Mouse (Mus musculus) activated CD4-positive, CD25-positive, alpha-beta regulatory T cell (primary cell): ENCODE results near the gene Sf3b4. TPM values are rescaled to one million over a fixed set of nuclear protein-coding genes. Genes with fewer than 3 reads are reported as not detected.

Experiments
- polyA plus RNA-seq, 2 experiments: library from polyadenylated mRNA; unstranded; fragments of 100-300 nt; shearing (Covaris generic); gene quantifications; one replicate each; pipeline ENCODE4 v1.2.1; 2017

The Sf3b4 gene
- 100 to 1,000 TPM; 137 to 149 TPM for polyA plus RNA-seq

DNA sequence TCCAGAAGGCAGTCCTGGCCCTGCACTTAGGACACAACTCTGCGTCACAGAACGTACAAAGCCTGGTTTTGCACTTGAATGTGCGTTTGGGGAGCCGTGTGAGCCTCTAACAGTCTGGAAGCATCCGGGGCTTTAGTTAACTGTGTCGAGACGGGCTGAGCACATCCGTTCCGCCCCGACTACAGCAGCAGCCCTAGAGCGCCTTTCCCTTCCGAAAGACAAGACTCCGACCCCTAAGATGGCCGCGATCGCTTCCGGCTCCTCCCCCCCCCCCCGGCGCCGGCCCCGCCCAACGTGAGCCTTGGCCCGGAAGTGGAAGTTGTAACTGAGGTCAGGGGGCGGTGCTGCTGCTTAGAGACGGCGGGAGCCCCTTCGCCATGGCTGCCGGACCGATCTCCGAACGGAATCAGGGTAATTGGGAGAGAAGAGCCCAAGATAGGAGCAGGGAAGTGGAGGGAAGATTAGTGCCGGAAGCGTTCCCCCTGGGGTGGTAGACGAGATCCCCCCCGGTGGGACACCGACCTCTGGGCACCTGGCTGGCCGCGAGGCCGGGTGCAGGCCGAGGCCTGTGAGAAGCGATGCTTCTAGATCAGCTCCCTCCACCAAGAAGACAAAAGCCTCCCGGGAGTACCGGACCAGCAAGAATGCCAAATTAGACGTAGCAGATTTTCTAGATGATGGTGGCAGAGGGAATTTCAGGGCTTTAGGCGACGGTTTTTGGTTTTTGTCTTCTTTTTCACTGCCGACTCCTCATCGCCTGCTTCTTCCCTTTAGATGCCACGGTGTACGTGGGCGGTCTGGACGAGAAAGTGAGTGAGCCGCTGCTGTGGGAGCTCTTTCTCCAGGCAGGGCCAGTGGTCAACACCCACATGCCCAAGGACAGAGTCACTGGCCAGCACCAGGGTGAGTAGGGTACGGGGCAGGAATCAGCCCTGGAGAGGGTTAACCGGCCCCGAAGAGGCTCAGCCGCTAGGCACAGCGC, at the start of gene Sf3b4:
Gene Sf3b4, plus strand, starts transcription at position 136 of the 982 bp plus-strand sequence.

DNA sequence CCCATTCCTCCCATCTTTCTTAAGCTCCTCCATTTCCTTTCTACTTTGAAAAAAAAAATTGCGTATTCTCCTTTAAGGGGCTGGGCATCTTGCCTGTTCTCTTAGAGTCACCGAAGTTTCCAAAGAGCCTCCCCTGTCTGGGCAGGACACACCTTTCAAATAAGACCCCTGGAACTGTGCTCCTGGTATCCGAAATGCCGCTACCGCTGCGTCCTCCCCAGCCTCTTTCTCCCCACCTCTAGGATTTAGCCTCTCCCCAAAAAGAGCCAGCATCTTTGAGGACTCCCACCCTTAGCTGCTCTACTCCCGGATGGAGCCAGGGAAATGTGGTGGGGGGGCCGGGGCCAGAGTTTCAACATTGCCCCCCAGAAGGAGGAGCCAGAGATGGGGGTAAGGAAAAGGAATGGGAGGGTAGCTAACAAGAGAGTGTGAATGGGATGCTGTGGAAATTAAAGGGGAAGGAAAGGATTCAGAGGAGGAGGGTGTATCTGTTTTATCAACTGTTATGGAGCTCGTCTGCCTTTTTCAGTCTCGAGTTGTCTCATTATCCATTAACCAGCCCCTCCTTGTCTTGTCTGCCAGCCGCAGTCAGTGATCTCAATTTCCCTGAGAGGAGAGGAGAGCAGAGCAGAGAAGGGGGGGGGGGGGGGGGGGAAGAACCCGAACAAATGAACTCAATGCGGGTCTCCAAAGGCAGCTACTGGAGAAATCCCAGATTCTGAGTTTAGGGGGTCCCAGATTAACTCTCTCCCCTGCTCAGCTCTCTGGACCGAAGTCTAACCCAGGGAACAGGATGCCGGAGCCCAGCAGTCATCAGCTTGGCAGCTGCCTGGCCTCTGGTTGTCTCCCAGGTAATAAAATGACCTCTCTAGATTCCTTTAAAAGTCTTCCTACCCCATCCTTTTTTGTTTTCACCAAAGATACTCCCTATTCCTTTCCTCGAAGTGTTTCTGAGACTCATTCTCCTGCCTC, 10.0 kb upstream of the Sf3b4 start, which contains the start of gene Mtmr11:
Gene Mtmr11, plus strand, starts transcription at position 136 of the 972 bp plus-strand sequence.

DNA sequence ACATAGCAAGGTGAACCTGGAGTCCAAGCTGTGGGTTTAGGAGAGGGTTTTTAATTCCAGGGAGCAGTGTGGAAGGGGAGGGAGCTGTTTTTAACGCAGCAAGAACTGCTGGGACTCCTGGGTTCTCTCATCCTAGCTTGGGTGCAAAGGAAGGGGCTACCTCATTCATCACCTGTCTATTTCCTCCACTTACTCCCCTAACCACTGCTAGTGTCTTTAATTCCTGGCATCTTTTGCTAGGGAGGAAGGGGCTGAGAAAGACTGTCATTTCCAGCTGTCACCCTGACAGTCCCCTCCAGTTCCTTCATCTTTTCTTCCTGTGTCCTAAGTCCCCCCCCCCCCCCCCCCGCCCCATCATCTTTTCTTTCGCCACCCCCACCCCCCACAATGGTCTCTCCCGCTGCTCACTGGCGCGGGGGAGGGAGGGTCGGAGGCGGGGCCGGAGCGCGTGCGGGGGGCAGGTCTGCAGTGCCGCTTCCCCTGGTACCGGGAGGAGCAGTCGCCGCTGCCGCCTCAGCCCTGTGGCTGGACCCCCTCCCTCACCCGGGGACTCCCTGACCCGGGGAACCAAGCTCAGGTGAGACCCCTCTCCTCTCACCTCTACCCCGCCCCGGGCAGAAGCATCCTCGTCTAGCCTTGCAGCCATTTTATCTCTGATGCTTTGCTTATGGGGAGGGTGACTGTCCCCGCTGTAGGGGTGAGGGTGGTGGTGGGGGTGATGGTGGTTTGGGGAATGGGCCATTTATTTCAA, 8.8 kb downstream of the Sf3b4 start, which contains the start of gene Sv2a:
Gene Sv2a, plus strand, starts transcription at position 425 of the 751 bp plus-strand sequence.

DNA sequence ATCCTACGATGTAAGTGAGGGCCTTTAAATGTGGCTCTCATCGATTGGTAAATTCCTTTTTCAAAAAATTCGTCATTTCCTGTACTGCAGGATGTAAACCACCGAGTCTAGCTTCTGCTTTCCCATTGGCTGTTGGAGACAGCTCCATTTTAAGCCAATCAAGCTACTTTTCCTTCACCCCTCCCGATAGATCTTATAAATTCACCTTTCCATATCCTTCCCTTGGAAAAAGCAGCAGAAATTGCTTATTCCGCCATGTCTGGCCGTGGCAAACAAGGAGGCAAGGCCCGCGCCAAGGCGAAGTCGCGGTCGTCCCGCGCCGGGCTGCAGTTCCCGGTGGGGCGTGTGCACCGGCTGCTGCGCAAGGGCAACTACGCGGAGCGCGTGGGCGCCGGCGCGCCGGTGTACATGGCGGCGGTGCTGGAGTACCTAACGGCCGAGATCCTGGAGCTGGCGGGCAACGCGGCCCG, 47.6 kb downstream of the Sf3b4 start, which contains the start of the genes Bola1 and Hist2h2ab:
Gene Bola1, minus strand, starts transcription at position 49 of the 470 bp plus-strand sequence.
Gene Hist2h2ab, plus strand, starts transcription at position 205 of the 470 bp plus-strand sequence.

DNA sequence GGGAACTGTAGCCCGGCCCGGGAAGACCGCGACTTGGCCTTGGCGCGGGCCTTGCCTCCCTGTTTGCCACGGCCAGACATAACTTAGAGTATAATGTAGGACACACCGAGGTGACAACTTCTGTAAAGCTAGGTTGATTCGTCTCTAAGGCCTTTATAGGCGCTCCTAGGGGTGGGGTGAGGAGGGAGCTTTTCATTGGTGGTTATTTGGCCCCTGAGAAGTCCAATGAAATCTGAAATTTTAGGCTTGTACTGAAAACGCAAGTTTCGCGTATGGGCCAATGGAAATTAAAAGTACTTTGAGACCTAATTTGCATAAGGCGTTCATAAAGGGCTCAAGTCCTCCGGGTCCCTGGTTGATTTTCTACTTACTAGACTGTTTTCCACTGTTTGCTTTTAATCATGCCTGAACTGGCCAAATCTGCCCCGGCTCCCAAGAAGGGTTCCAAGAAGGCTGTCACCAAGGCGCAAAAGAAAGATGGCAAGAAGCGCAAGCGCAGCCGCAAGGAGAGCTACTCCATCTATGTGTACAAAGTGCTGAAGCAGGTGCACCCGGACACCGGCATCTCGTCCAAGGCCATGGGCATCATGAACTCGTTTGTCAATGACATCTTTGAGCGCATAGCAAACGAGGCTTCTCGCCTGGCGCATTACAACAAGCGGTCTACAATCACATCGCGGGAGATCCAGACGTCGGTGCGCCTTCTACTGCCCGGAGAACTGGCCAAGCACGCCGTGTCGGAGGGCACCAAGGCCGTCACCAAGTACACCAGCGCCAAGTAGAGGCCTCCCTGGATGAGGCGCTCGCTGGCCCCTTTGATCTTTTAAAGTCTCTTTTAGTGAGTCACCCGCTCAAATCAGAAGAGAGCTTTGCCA, 48.9 kb downstream of the Sf3b4 start, which contains the start of the genes Hist2h2ac and Hist2h2be:
Gene Hist2h2ac, minus strand, starts transcription at position 116 of the 875 bp plus-strand sequence.
Gene Hist2h2be, plus strand, starts transcription at position 355 of the 875 bp plus-strand sequence.

Other genes starting within 250 kb of the Sf3b4 start
- gene Anp32e, start 243.1 kb upstream of the Sf3b4 start, polyA plus RNA-seq: 100 to 1,000 TPM; 188 to 300 TPM
- gene Plekho1, start 176.3 kb upstream of the Sf3b4 start, polyA plus RNA-seq: 10 to 100 TPM in 1 of 2 experiments, 1 to 10 TPM in 1; 8.6 to 24.9 TPM
- 10 to 100 TPM; 24.6 to 40.2 TPM for gene Vps45, start 113.9 kb upstream of the Sf3b4 start, polyA plus RNA-seq
- gene Otud7b, start 67.8 kb upstream of the Sf3b4 start, polyA plus RNA-seq: 10 to 100 TPM; 12.6 to 13.5 TPM
- gene Mtmr11, start 10.3 kb upstream of the Sf3b4 start, polyA plus RNA-seq: 1 to 10 TPM; 2.7 to 3.0 TPM
- gene Sv2a, start 8.8 kb downstream of the Sf3b4 start, polyA plus RNA-seq: 1 to 10 TPM; 3.1 to 4.0 TPM
- 10 to 100 TPM; 21.5 to 30.7 TPM for gene Bola1, start 47.4 kb downstream of the Sf3b4 start, polyA plus RNA-seq
- 1 to 10 TPM; 1.1 to 1.6 TPM for gene Hist2h2ab, start 47.5 kb downstream of the Sf3b4 start, polyA plus RNA-seq
- 10 to 100 TPM in 1 of 2 experiments, 1 to 10 TPM in 1; 6.4 to 10.1 TPM for gene Hist2h2ac, start 48.5 kb downstream of the Sf3b4 start, polyA plus RNA-seq
- 1 to 10 TPM; 5.0 to 5.9 TPM for gene Hist2h2be, start 48.8 kb downstream of the Sf3b4 start, polyA plus RNA-seq
- gene Hist2h3c2, start 66.8 kb downstream of the Sf3b4 start, polyA plus RNA-seq: under 1 TPM in 1 of 2 experiments, not detected in 1; 0.25 TPM
- gene Hist2h2aa2, start 67.9 kb downstream of the Sf3b4 start, polyA plus RNA-seq: 10 to 100 TPM; 51.7 to 57.6 TPM
- not detected for gene Hist2h2aa1, start 73.2 kb downstream of the Sf3b4 start, polyA plus RNA-seq
- gene Hist2h3c1, start 74.4 kb downstream of the Sf3b4 start, polyA plus RNA-seq: not detected
- gene Hist2h4, start 91.0 kb downstream of the Sf3b4 start, polyA plus RNA-seq: 1 to 10 TPM; 1.3 to 1.4 TPM
- 10 to 100 TPM in 1 of 2 experiments, 1 to 10 TPM in 1; 9.4 to 10.6 TPM for gene Hist2h3b, start 96.3 kb downstream of the Sf3b4 start, polyA plus RNA-seq
- gene Hist2h2bb, start 97.4 kb downstream of the Sf3b4 start, polyA plus RNA-seq: 1 to 10 TPM; 4.5 to 6.4 TPM
- 1 to 10 TPM in 1 of 2 experiments, under 1 TPM in 1; 0.92 to 1.8 TPM for gene Fcgr1, start 121.6 kb downstream of the Sf3b4 start, polyA plus RNA-seq